Mouse (Mus musculus) testis, adult 2 months (tissue): ENCODE data around the gene Col4a3.

Experiments
- CTCF ChIP-seq: fragments of 200-500 bp; IDR thresholded peaks from 2 replicates; pipeline ENCODE4 v1.5.1; 2012; ENCODE audit warnings: low read depth, mild to moderate bottlenecking, inconsistent platforms, low read length, moderate library complexity; ENCODE audit not compliant: control insufficient read depth, insufficient read depth, insufficient replicate concordance
- POLR2A ChIP-seq: fragments of 200-500 bp; IDR thresholded peaks from 2 replicates; pipeline ENCODE4 v1.6.1; 2012; ENCODE audit warnings: low read depth, mild to moderate bottlenecking, inconsistent platforms, low read length, moderate library complexity; ENCODE audit not compliant: control insufficient read depth

DNA sequence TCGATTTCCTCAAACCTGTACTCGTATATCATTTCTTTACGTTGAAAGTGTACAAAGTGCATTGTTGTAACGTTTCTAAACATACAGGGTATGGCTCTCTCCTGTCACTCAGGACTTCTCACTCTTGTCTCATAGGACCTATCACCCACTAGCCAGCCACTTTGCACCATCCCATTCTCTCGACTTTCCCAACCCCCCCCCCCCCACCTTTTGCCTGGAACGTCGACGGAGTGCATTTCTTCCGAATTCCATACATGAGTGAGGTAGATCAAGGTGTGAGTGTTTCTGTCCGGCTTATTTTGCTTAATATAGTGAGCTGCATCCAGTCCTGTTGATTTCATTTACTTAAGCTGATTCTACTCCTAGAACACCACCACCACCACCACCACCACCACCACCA is 9.4 kb upstream of the Col4a3 start:
- TF ChIP-seq CTCF (no peak), POLR2A (no peak)
